Mouse (Mus musculus) CH12.LX (cell line): Measurements from ENCODE around the gene Pdk2. TPM values are rescaled to one million over a fixed set of nuclear protein-coding genes. Genes with fewer than 3 reads are reported as not detected.

ENCODE experiments used
- DNase-seq: peaks from one replicate; pipeline ENCODE4 v3.0.0-alpha.2; 2013; ENCODE audit errors: extremely low read depth
- H3K27ac ChIP-seq: 2 replicates; pipeline ENCODE4 v1.5.1; 2012; ENCODE audit warnings: low read depth, mild to moderate bottlenecking, control low read depth, moderate library complexity; ENCODE audit not compliant: insufficient read depth
- H3K27me3 ChIP-seq: replicated peaks from 2 replicates; pipeline ENCODE3; 2012; ENCODE audit warnings: inconsistent platforms
- H3K36me3 ChIP-seq, 2 experiments: replicated peaks in 1 of 2; 2 replicates each; pipeline versions ENCODE3 to v1.6.1; 2012; ENCODE audit warnings: inconsistent platforms in 1 of 2, low read length in 1 of 2, mild to moderate bottlenecking in 1 of 2, mixed read lengths in 1 of 2, moderate library complexity in 1 of 2; ENCODE audit not compliant: control insufficient read depth in 1 of 2, insufficient read depth in 1 of 2
- H3K4me1 ChIP-seq, 2 experiments: 2 replicates each; pipeline ENCODE4 v1.6.1; 2012; ENCODE audit warnings: inconsistent platforms in 1 of 2, moderate library complexity in 1 of 2; ENCODE audit not compliant: insufficient read depth in 2 of 2, control insufficient read depth in 1 of 2
- H3K4me2 ChIP-seq: 2 replicates; pipeline ENCODE4 v1.6.1; 2012; ENCODE audit warnings: low read depth, mild to moderate bottlenecking, control low read depth; ENCODE audit not compliant: poor library complexity, insufficient read depth, severe bottlenecking
- H3K4me3 ChIP-seq, 3 experiments: fragments of 150-350 bp in 1 of 3; sonication (generic) in 1 of 3; replicated peaks in 1 of 3; 2 replicates each; pipeline versions ENCODE3 to v1.5.1; 2011 to 2012; ENCODE audit warnings: low read depth in 2 of 3, low read length in 2 of 3, mild to moderate bottlenecking in 2 of 3, moderate library complexity in 2 of 3, control low read depth in 1 of 3, improper control_type of control experiment in 1 of 3, inconsistent platforms in 1 of 3, mixed read lengths in 1 of 3; ENCODE audit not compliant: poor library complexity in 1 of 3
- H3K79me2 ChIP-seq: replicated peaks from 2 replicates; pipeline ENCODE4 v1.6.1; 2012; ENCODE audit warnings: mild to moderate bottlenecking, moderate library complexity; ENCODE audit not compliant: control insufficient read depth, poor library complexity, insufficient read depth, severe bottlenecking; ENCODE audit errors: extremely low read depth
- H3K9ac ChIP-seq: 2 replicates; pipeline ENCODE4 v1.6.1; 2012; ENCODE audit warnings: low read depth, mild to moderate bottlenecking, control low read depth, moderate library complexity; ENCODE audit not compliant: insufficient read depth
- H3K9me3 ChIP-seq: replicated peaks from 2 replicates; pipeline ENCODE3; 2012; ENCODE audit warnings: low read length, inconsistent platforms, mixed read lengths
- CHD2 ChIP-seq: IDR thresholded peaks from 2 replicates; pipeline ENCODE4 v1.6.1; 2011; ENCODE audit warnings: low read length, improper control_type of control experiment
- CTCF ChIP-seq, 2 experiments: IDR thresholded peaks in 1 of 2; conservative IDR thresholded peaks in 1 of 2; 2 replicates each; pipeline ENCODE4 v1.5.1; 2011 to 2012; ENCODE audit warnings: low read depth in 2 of 2, low read length in 2 of 2, improper control_type of control experiment in 1 of 2, inconsistent platforms in 1 of 2, mild to moderate bottlenecking in 1 of 2, moderate library complexity in 1 of 2
- E2F4 ChIP-seq: IDR thresholded peaks from 2 replicates; pipeline ENCODE4 v1.6.1; 2011; ENCODE audit warnings: low read depth, low read length, improper control_type of control experiment; ENCODE audit not compliant: insufficient replicate concordance
- ELF1 ChIP-seq: IDR thresholded peaks from 2 replicates; pipeline ENCODE4 v1.6.1; 2014; ENCODE audit warnings: low read depth, mild to moderate bottlenecking, inconsistent platforms, low read length, improper control_type of control experiment
- ETS1 ChIP-seq: conservative IDR thresholded peaks from 2 replicates; pipeline ENCODE4 v1.6.1; 2012; ENCODE audit warnings: low read depth, mild to moderate bottlenecking, inconsistent platforms, low read length, improper control_type of control experiment, moderate library complexity
- GABPA ChIP-seq: IDR thresholded peaks from 2 replicates; pipeline ENCODE4 v1.6.1; 2012; ENCODE audit warnings: low read depth, low read length, improper control_type of control experiment, inconsistent platforms; ENCODE audit not compliant: insufficient replicate concordance
- HCFC1 ChIP-seq: IDR thresholded peaks from 2 replicates; pipeline ENCODE4 v1.6.1; 2012; ENCODE audit warnings: low read depth, mild to moderate bottlenecking, inconsistent platforms, low read length, improper control_type of control experiment
- IRF4 ChIP-seq: IDR thresholded peaks from 2 replicates; pipeline ENCODE4 v1.6.1; 2014; ENCODE audit warnings: low read depth, mild to moderate bottlenecking, inconsistent platforms, low read length, improper control_type of control experiment
- JUN ChIP-seq: IDR thresholded peaks from 2 replicates; pipeline ENCODE4 v1.6.1; 2011; ENCODE audit warnings: low read depth, mild to moderate bottlenecking, low read length, improper control_type of control experiment, moderate library complexity; ENCODE audit not compliant: insufficient read depth
- JUND ChIP-seq: conservative IDR thresholded peaks from 2 replicates; pipeline ENCODE4 v1.6.1; 2011; ENCODE audit warnings: low read depth, low read length, improper control_type of control experiment
- MAFK ChIP-seq: IDR thresholded peaks from 2 replicates; pipeline ENCODE4 v1.6.1; 2011; ENCODE audit warnings: low read length, improper control_type of control experiment; ENCODE audit not compliant: insufficient replicate concordance
- MAX ChIP-seq: IDR thresholded peaks from 2 replicates; pipeline ENCODE4 v1.6.1; 2011; ENCODE audit warnings: low read length, improper control_type of control experiment
- MEF2A ChIP-seq: IDR thresholded peaks from 2 replicates; pipeline ENCODE4 v1.6.1; 2014; ENCODE audit warnings: low read depth, mild to moderate bottlenecking, inconsistent platforms, low read length, improper control_type of control experiment, borderline replicate concordance
- MXI1 ChIP-seq: IDR thresholded peaks from 2 replicates; pipeline ENCODE4 v1.6.1; 2011; ENCODE audit warnings: mild to moderate bottlenecking, low read depth, low read length, improper control_type of control experiment
- MYC ChIP-seq: IDR thresholded peaks from 2 replicates; pipeline ENCODE4 v1.6.1; 2011; ENCODE audit warnings: low read depth, mild to moderate bottlenecking, improper control_type of control experiment, low read length
- NELFE ChIP-seq: IDR thresholded peaks from 2 replicates; pipeline ENCODE4 v1.6.1; 2011; ENCODE audit warnings: low read depth, low read length, improper control_type of control experiment
- NRF1 ChIP-seq: IDR thresholded peaks from 2 replicates; pipeline ENCODE4 v1.6.1; 2014; ENCODE audit warnings: low read depth, mild to moderate bottlenecking, inconsistent platforms, low read length, improper control_type of control experiment, moderate library complexity
- PAX5 ChIP-seq: IDR thresholded peaks from 2 replicates; pipeline ENCODE4 v1.6.1; 2012; ENCODE audit warnings: low read length, inconsistent platforms, mixed read lengths
- POLR2A ChIP-seq: IDR thresholded peaks from 2 replicates; pipeline ENCODE4 v1.6.1; 2011; ENCODE audit warnings: low read depth, mild to moderate bottlenecking, improper control_type of control experiment, low read length
- RCOR1 ChIP-seq: conservative IDR thresholded peaks from 2 replicates; pipeline ENCODE4 v1.6.1; 2012; ENCODE audit warnings: low read depth, mild to moderate bottlenecking, inconsistent platforms, low read length, improper control_type of control experiment
- SMC3 ChIP-seq: IDR thresholded peaks from 2 replicates; pipeline ENCODE4 v1.6.1; 2011; ENCODE audit warnings: low read depth, low read length, improper control_type of control experiment
- TBP ChIP-seq: conservative IDR thresholded peaks from 2 replicates; pipeline ENCODE4 v1.6.1; 2011; ENCODE audit warnings: low read depth, low read length, improper control_type of control experiment
- UBTF ChIP-seq: IDR thresholded peaks from 2 replicates; pipeline ENCODE4 v1.6.1; 2012; ENCODE audit warnings: low read depth, mild to moderate bottlenecking, inconsistent platforms, low read length, improper control_type of control experiment, moderate library complexity
- USF1 ChIP-seq: IDR thresholded peaks from 2 replicates; pipeline ENCODE4 v1.6.1; 2014; ENCODE audit warnings: low read depth, mild to moderate bottlenecking, inconsistent platforms, low read length, improper control_type of control experiment
- USF2 ChIP-seq: conservative IDR thresholded peaks from 2 replicates; pipeline ENCODE4 v1.6.1; 2011; ENCODE audit warnings: low read depth, low read length, improper control_type of control experiment
- ZKSCAN1 ChIP-seq: IDR thresholded peaks from 2 replicates; pipeline ENCODE4 v1.6.1; 2012; ENCODE audit warnings: low read depth, inconsistent platforms, low read length, improper control_type of control experiment, borderline replicate concordance
- ZMIZ1 ChIP-seq: IDR thresholded peaks from 2 replicates; pipeline ENCODE4 v1.6.1; 2012; ENCODE audit warnings: low read depth, mild to moderate bottlenecking, inconsistent platforms, low read length, improper control_type of control experiment
- ZNF384 ChIP-seq: IDR thresholded peaks from 2 replicates; pipeline ENCODE4 v1.6.1; 2012; ENCODE audit warnings: low read depth, low read length, improper control_type of control experiment, inconsistent platforms
- dilution Hi-C: fragments of 300-500 bp; cut with MboI; formaldehyde crosslinking; loops from 2 replicates; pipeline ENCODE4 v1.14.3; 2020; ENCODE audit warnings: low sequenced_read_pairs; ENCODE audit not compliant: extremely low pct_unique_long_range_greater_than_20kb, extremely low pct_ligation_motif_present
- in situ Hi-C: fragments of 300-500 bp; cut with MboI; formaldehyde crosslinking; loops from 3 replicates; pipeline ENCODE4 v1.14.3; 2019; ENCODE audit warnings: low sequenced_read_pairs, low pct_ligation_motif_present, low pct_unique_long_range_greater_than_20kb, mixed read lengths
- polyA plus RNA-seq: library from polyadenylated mRNA; unstranded; fragments of >175 nt; gene quantifications from 2 replicates; pipeline ENCODE4 v1.2.1, GENCODE M21; 2012; ENCODE audit warnings: low read depth; ENCODE audit not compliant: insufficient read length
- total RNA-seq, 2 experiments: library from RNA; depleted of rRNA; stranded (reverse); fragments of 300-350 nt in 1 of 2; fragments of >200 nt in 1 of 2; gene quantifications; 2 replicates each; pipeline ENCODE4 v1.2.3; 2012 to 2014

Gene Pdk2
- total and polyA plus RNA-seq, 3 experiments, result not detected

- in situ Hi-C loops, result no loop called here
- Histone ChIP-seq H3K27me3 (no peaks in the 10 kb centered on the region), H3K4me2 (no peak overlapping the region), H3K79me2 (0 out of 2 replicates have a peak, but pooled peaks cover 3% of the 10 kb centered on the region), H3K36me3 (peaks cover 36 to 75% of the 10 kb centered on the region in 2 experiments), H3K9ac (no peak overlapping the region), H3K9me3 (no peaks in the 10 kb centered on the region), H3K27ac (no peak overlapping the region), H3K4me1 (peaks cover 22 to 50% of the 10 kb centered on the region in 2 experiments), H3K4me3 (no peak overlapping the region)
- dilution Hi-C loops, result no loop called here
- DNase-seq, result no peak
- TF ChIP-seq POLR2A, result no peak
- no peak for TF ChIP-seq UBTF
- TF ChIP-seq MAX, result no peak
- TF ChIP-seq ELF1, result no peak
- TF ChIP-seq USF2, result no peak
- TF ChIP-seq CHD2, result no peak
- no peak for TF ChIP-seq MYC
- no peak for TF ChIP-seq SMC3
- no peak for TF ChIP-seq ETS1
- TF ChIP-seq IRF4, result no peak
- TF ChIP-seq JUN, result no peak
- no peak for TF ChIP-seq ZKSCAN1
- no peak for TF ChIP-seq MAFK
- TF ChIP-seq ZMIZ1, result no peak
- no peak for TF ChIP-seq MXI1
- TF ChIP-seq MEF2A, result no peak
- no peak for TF ChIP-seq GABPA
- no peak for TF ChIP-seq ZNF384
- no peak for TF ChIP-seq TBP
Measured at GRCm38 (mm10) chr11:94997596-94997995, 43.6 kb downstream of the Pdk2 start.

- Histone ChIP-seq H3K4me2 (no peak overlapping the region), H3K27ac (no peak overlapping the region), H3K27me3 (no peaks in the 10 kb centered on the region), H3K4me1 (peaks cover 28 to 56% of the 10 kb centered on the region in 2 experiments), H3K79me2 (0 out of 2 replicates have a peak, but pooled peaks cover 3% of the 10 kb centered on the region), H3K4me3 (no peak overlapping the region), H3K9me3 (no peaks in the 10 kb centered on the region), H3K9ac (no peak overlapping the region), H3K36me3 (peaks cover 30 to 72% of the 10 kb centered on the region in 2 experiments)
- TF ChIP-seq NRF1, result no peak
- no peak for TF ChIP-seq JUND
- TF ChIP-seq USF2, result no peak
- no peak for TF ChIP-seq TBP
- TF ChIP-seq NELFE, result no peak
- no peak for TF ChIP-seq USF1
- no peak for TF ChIP-seq HCFC1
- no peak for TF ChIP-seq E2F4
- TF ChIP-seq RCOR1, result no peak
- no peak for TF ChIP-seq CTCF (conservative IDR thresholded peaks at IDR 0.05 in 1 of 2, IDR thresholded peaks at IDR 0.05 in 1 of 2; ENCODE audit: low read depth in 2 of 2, low read length in 2 of 2)
- no peak for TF ChIP-seq PAX5
- no peak for TF ChIP-seq ETS1
- in situ Hi-C loops (no loop called here), dilution Hi-C loops (no loop called here)
- DNase-seq, result no peak
Measured at GRCm38 (mm10) chr11:94996984-94997383, 44.2 kb downstream of the Pdk2 start.
